18 mouse cellular contexts compared by ENCODE assay signal in genomic region chr13:47243569-47243968, GRCm38 (mm10).
"Had no signal": no experiment of that assay in that cellular context is flagged by ENCODE, and none has a peak within 500 bp of the region (broad histone marks: within the 10 kb centered on the region; RNA-seq: fewer than 3 reads in every experiment).

No protein-coding gene starts in this region.

- DNase-seq: lung, adult 18-20 months; lung, embryonic 14.5 days; lung, postnatal 10 days; lung, postnatal 4 days; midbrain, embryonic 14.5 days; retina, postnatal 1 day; right cerebral cortex, adult 18-20 months; right cerebral cortex, postnatal 25 days; right cerebral cortex, postnatal 4 days; spleen, adult 18-20 months; thymus, adult 18-20 months; thymus, postnatal 14 days; thymus, postnatal 36 days had no signal

- H3K4me3 ChIP-seq: midbrain, embryonic 10.5 days; midbrain, embryonic 12.5 days; myocyte; neural tube, embryonic 13.5 days; neural tube, embryonic 15.5 days had no signal

- H3K27ac ChIP-seq: midbrain, embryonic 10.5 days; midbrain, embryonic 12.5 days; neural tube, embryonic 13.5 days had no signal
